In genomic region chr11:86807001-86807477, GRCm38 (mm10) we compare ENCODE assay signal across 8 mouse cellular contexts. TPM values are rescaled to one million over a fixed set of nuclear protein-coding genes. Genes with fewer than 3 reads are reported as not detected.
A peak's percentile ranks its signal among the peaks of the same experiment; 100 is the strongest.
DNase-seq lines count a peak whose midpoint lies in the region; ATAC-seq lines count a peak whose summit lies in the region.

No protein-coding gene starts in this region.

- H3K4me3 ChIP-seq in intestine, embryonic 14.5 days (ENCODE audit: low read depth, low read length): peak overlapping the region; percentile 100
- peak overlapping the region; percentile 97 for H3K4me3 ChIP-seq in megakaryocyte, embryonic 14.5 days (replicated peaks)

- peak overlapping the region; percentile 72 for H3K9ac ChIP-seq in intestine, embryonic 14.5 days (ENCODE audit: low read length)

- no peaks in the 10 kb centered on the region for H3K9me3 ChIP-seq in intestine, embryonic 14.5 days (ENCODE audit: control insufficient read depth, low read length)
- H3K9me3 ChIP-seq in megakaryocyte, embryonic 14.5 days: no peaks in the 10 kb centered on the region

- DNase-seq in thymus, adult 18-20 months: peak; percentile 9 to 53
- DNase-seq in thymus, postnatal 25 days: no peak
- DNase-seq in cerebellum, postnatal 4 days (ENCODE audit: low spot score in 2 of 2): peak; percentile 25 to 44
- DNase-seq in frontal cortex, postnatal 25 days (ENCODE audit: low spot score in 2 of 2): peak; percentile 32 to 38
- DNase-seq in intestine, embryonic 14.5 days (ENCODE audit: low spot score): peak; percentile 80
- DNase-seq in left cerebral cortex, postnatal 14 days (ENCODE audit: low spot score in 2 of 2): peak; percentile 72 to 77
- DNase-seq in right cerebral cortex, adult 2 months (ENCODE audit: low spot score in 2 of 2): peak; percentile 56 to 63

- under 1% methylated on average over 25 of the region's 25 CpGs for WGBS in intestine, embryonic 14.5 days

- H3K36me3 ChIP-seq in intestine, embryonic 14.5 days (ENCODE audit: control insufficient read depth, insufficient read depth, low read length): peaks cover 24% of the 10 kb centered on the region
- H3K36me3 ChIP-seq in megakaryocyte, embryonic 14.5 days (replicated peaks; ENCODE audit: low read length): peaks cover 26% of the 10 kb centered on the region

- H3K27ac ChIP-seq in intestine, embryonic 14.5 days (ENCODE audit: low read depth): peak overlapping the region; percentile 76; the same call in 1 of the 2 replicates

- ATAC-seq in intestine, embryonic 14.5 days (replicated peaks; ENCODE audit: low FRiP score, low TSS enrichment, low read depth): peak; percentile 70

- intact Hi-C loops in left cerebral cortex, postnatal 14 days (cut with DNase I): no loop called here

- peak overlapping the region; percentile 64 for H3K4me2 ChIP-seq in intestine, embryonic 14.5 days (ENCODE audit: low read length)

- H3K4me1 ChIP-seq in intestine, embryonic 14.5 days (replicated peaks; ENCODE audit: control insufficient read depth, insufficient read depth, low read length): 0 out of 2 replicates have a peak, but pooled peaks cover 3% of the 10 kb centered on the region
- H3K4me1 ChIP-seq in megakaryocyte, embryonic 14.5 days: peaks cover 28% of the 10 kb centered on the region

- no peaks in the 10 kb centered on the region for H3K27me3 ChIP-seq in intestine, embryonic 14.5 days (replicated peaks; ENCODE audit: control insufficient read depth, insufficient read depth, low read length)
- peaks cover 3% of the 10 kb centered on the region for H3K27me3 ChIP-seq in megakaryocyte, embryonic 14.5 days (replicated peaks)

RNA-seq across cellular contexts. Expression of gene Dhx40, which starts 0.5 kb away (rescaled TPM):
- polyA plus RNA-seq in intestine, embryonic 14.5 days (2014; fragmentation: Nextera tagmentation; extraction: Ambion mirVana): 19.5 and 20.1 TPM in 2 replicates
- total RNA-seq in left cerebral cortex, postnatal 14 days (2021): 10 to 100 TPM; 15.7 to 19.5 TPM
- polyA plus RNA-seq in megakaryocyte, embryonic 14.5 days (2012; ENCODE audit: insufficient read depth, low replicate concordance): 1.1 and 2.2 TPM in 2 replicates

RNA-seq across cellular contexts. Expression of gene Cltc, which starts 49.7 kb away (rescaled TPM):
- polyA plus RNA-seq in intestine, embryonic 14.5 days (2014; fragmentation: Nextera tagmentation; extraction: Ambion mirVana): 177 and 190 TPM in 2 replicates
- total RNA-seq in left cerebral cortex, postnatal 14 days (2021): 100 to 1,000 TPM; 537 to 538 TPM
- polyA plus RNA-seq in megakaryocyte, embryonic 14.5 days (2012; ENCODE audit: insufficient read depth, low replicate concordance): 8.7 and 11.1 TPM in 2 replicates

Comparison
In these comparisons a context has a peak if more than half of its experiments do, and no peak if none do; other contexts are left out.
1. RNA of gene Cltc, which starts 49.7 kb away (polyA plus RNA-seq): 177 to 190 TPM in intestine, embryonic 14.5 days; 8.7 to 11.1 TPM in megakaryocyte, embryonic 14.5 days; every median in the first group is over 10 times any median in the second.